Mouse (Mus musculus): ENCODE measurements around the gene Tmem169.

GRCm38 (mm10) chr1:72338341-72338740, 54.2 kb downstream of the Tmem169 start:
- TF ChIP-seq CTCF (IDR thresholded peaks at IDR 0.05; ENCODE audit: borderline replicate concordance, insufficient read depth, low read length) (no peak), POLR2A (IDR thresholded peaks at IDR 0.05; ENCODE audit: low read depth, low read length) (no peak)

All from embryonic fibroblast, embryonic 13.5 days (primary cell).